Mouse (Mus musculus) C2C12 (cell line): ENCODE results near the gene Rbms3.

Experiments
- CEBPB ChIP-seq: IDR thresholded peaks from one replicate; pipeline ENCODE4 v1.6.1; 2011; ENCODE audit warnings: low read depth, mild to moderate bottlenecking, control low read depth, moderate library complexity
- CTCF ChIP-seq: IDR thresholded peaks from one replicate; pipeline ENCODE4 v1.5.1; 2011; ENCODE audit not compliant: control insufficient read depth, insufficient read depth, insufficient read length
- MAX ChIP-seq: IDR thresholded peaks from one replicate; pipeline ENCODE4 v1.6.1; 2011; ENCODE audit warnings: mild to moderate bottlenecking, control low read depth
- MYOD1 ChIP-seq: IDR thresholded peaks from one replicate; pipeline ENCODE4 v1.6.1; 2011; ENCODE audit warnings: low read depth; ENCODE audit not compliant: control insufficient read depth, insufficient read length
- USF1 ChIP-seq: IDR thresholded peaks from one replicate; pipeline ENCODE4 v1.6.1; 2011; ENCODE audit warnings: low read depth, mild to moderate bottlenecking, control low read depth, moderate library complexity

GRCm38 (mm10) chr9:116876786-116877185, 752.9 kb downstream of the Rbms3 start:
- TF ChIP-seq MYOD1: no peak
- no peak for TF ChIP-seq CTCF
- no peak for TF ChIP-seq MAX
- no peak for TF ChIP-seq USF1
- TF ChIP-seq CEBPB: no peak
